Mouse (Mus musculus) layer of hippocampus, adult 9-10 months (tissue): ENCODE results near the gene Gm21905.

ENCODE experiments used
- DNase-seq: peaks from one replicate; pipeline ENCODE4 v3.0.0; 2022; ENCODE audit warnings: low spot score

The Gm21905 gene

GRCm38 (mm10) chr5:67946321-67946720, at the start of gene Gm21905:
Gene Gm21905 (minus strand): TSS chr5:67946421.
- no peak for DNase-seq

DNA sequence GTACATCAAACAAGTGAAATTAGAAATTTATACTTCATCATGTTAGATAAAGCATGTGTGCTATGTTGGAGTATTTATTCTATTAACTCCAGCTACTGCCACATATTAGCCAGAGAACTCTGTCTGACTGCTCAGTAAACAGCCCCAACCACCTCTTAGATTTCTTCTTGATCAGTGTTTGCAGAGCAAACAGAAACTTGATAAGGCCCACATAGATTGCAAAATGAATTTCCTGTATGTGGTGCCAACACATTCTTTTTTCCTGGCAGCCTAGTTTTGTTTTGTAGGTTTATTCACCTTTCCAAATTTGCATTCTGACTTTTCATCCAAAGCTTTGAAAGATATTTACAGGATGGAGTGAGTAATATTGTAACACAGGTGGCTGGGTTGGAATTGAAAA, 44.2 kb upstream of the Gm21905 start:
- no peak for DNase-seq

GRCm38 (mm10) chr5:67981946-67982526, 35.8 kb upstream of the Gm21905 start:
- DNase-seq = no peak

GRCm38 (mm10) chr5:67969536-67969935, 23.3 kb upstream of the Gm21905 start:
- DNase-seq = no peak

DNA sequence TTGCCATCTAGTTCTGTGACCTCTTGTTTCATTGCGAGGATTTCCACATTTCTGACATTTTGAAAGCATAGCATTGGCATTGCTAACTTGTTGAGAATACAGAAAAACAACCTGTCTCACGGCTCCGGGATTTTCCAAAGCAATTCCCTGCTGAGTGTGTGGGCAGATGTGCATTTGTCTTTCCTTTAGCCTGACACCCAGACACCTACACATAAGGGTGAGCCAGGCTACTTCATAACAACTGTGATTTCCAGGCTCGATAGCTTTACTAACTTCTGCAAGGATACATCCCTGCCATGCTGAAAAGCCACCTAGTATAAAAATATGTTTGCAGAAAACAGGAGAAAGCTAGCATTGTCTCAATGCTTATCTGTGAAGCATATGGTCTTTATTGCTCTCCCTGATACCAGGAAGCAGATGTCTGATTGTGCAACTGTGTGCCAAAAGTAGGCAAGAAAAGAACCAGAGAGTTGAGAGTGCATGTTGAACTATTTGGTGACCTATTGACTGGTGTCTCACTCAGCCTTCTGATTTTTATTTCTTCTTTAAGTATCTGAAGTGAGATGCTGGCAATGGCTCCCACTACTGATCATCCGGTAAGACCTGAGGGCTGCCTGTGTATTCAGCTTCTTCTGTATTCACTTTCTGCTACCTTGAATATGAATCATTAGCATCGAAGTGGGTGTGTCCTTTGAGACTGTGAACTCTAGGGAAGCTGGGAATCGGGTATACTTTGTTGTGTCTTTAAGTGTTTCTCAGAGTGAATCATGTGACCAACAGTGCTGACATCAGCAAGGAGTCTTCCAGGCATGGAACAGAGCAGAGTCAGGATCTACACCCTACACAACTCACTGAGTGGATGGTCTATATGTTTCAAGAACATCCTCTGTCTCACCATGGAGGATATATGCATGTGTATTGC, 15.7 kb upstream of the Gm21905 start:
- DNase-seq = no peak

DNA sequence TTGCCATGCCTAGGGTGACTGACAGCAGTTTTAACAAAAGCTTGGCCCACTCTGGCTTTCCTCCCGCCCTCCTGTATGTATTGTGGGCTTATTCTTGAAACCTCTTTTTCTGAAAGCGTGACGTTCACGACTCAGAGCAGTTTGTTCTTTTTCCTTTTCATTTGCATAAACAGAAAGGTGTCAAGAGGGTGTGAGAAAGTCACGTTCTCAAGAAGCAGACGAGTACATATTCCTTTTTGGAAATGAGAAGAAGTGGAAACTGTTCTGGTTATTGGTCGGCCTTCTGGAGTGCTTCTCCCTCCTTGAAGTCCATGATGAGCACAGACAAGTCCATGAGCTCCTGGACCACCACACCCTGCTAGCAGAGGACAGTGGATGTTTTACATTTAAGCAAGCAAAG, 9.3 kb upstream of the Gm21905 start:
- DNase-seq = no peak

DNA sequence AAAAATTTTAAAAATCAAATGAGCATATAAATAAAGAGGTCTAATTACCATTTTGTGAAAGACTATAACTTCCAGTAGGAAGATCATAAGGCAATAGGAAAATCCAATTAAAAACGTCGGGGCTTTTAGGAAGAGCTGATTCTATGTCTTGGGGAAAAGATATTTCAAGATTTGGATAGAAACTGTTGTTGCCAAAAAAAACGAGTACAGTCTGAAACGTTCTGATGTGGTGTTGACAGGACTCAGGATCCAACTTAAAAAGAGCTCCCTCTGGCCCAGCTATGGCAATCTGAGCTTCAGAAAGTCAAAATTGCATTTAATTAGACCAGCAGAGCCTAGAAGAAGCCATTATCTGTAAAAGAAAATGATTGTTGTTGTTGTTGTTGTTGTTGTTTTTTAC, 7.9 kb upstream of the Gm21905 start:
- no peak for DNase-seq

- no peak for DNase-seq
Measured at GRCm38 (mm10) chr5:67948074-67948473, 1.9 kb upstream of the Gm21905 start.

DNA sequence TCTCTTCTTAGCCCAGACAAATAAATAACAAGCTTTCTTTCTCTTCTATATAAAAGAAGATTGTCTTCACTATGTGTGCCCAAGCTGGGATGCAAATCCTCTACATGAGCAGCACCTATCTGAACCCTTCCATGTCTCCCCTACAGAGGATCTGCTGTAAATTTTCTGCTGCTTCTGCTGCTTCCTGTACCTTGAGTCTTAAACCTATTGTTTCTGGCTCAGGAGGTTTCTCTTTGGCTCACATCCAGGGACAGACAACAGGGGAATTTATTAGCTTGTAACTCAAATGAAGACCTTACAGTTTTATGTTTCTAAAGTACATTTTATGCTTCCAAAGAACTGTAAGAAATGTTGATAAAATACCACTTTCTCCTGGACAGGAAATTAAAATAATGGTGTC, 785 bp upstream of the Gm21905 start:
- no peak for DNase-seq

GRCm38 (mm10) chr5:67944074-67944785, 2.0 kb downstream of the Gm21905 start:
- no peak for DNase-seq

DNA sequence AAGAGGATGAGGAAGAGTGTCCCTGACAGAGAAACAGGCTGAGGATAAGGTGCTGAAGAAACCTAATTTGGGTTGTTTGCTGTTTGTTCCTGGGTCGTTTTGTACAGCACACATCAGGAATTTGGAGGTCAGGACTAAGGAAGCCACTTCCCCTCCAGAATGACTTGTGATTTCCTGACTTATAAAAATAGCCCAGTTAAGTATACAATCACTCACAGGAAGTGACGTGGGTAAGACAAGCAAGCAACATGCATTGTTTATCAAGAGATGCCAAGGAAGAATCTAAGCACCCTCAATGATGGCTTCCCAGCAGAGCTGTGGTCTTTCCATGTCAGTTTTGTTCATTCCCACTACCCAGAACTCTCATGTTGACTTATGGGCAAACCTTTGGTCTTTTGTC, 3.0 kb downstream of the Gm21905 start:
- no peak for DNase-seq

GRCm38 (mm10) chr5:67941369-67941768, 4.9 kb downstream of the Gm21905 start, which contains the start of gene Gm5108:
Gene Gm5108 (plus strand): TSS chr5:67941669.
- no peak for DNase-seq

GRCm38 (mm10) chr5:67931623-67932022, 14.6 kb downstream of the Gm21905 start:
- no peak for DNase-seq

- DNase-seq = no peak
Measured at GRCm38 (mm10) chr5:67930584-67930983, 15.6 kb downstream of the Gm21905 start.

- DNase-seq = no peak
Measured at GRCm38 (mm10) chr5:67904555-67904954, 41.7 kb downstream of the Gm21905 start.

- no peak for DNase-seq
Measured at GRCm38 (mm10) chr5:67898921-67899320, 47.3 kb downstream of the Gm21905 start.

DNA sequence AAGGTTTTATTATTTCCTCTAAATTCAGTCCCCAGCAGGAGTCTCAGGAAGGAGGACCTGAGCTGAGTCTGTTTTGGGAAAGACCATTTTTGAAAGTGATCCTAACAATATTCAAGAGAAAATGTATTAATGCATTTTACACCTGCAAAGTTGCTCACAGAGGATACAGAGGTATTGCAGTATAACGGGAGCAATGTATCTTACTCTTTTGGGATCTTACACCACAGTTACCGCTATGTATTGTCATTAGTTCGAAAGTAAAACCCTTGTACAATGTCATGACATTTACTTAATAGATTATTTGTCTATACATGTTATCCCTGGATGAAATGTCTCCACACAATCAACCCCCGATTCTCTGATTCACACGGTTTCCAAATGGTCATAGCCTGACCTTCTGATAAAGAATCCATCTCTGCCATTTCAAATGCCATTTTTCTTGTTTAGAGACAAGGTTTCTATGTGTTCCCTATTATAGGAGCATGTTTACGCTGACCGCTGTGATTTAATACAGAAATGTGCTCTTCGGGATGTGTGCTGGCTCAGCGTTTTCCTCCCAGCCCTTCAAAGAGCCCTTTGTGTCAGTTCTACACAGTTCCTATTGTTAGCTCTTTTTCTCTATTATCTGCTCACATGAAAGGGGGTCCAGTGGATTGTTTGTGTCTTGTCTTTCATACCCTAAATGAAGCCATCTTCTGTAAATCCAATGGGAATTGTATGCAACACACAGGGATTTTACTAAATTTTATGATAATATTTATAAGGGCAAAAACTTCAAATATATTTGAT, 61.6 kb downstream of the Gm21905 start:
- peak; percentile 2 for DNase-seq

GRCm38 (mm10) chr5:67883564-67884171, 62.6 kb downstream of the Gm21905 start:
- no peak for DNase-seq
